Mouse (Mus musculus): ENCODE data around the gene Gm45140. TPM values are rescaled to one million over a fixed set of nuclear protein-coding genes. Genes with fewer than 3 reads are reported as not detected.

The Gm45140 gene
- polyA plus RNA-seq, 1 experiment from 2014 or later, result 2.8 TPM

GRCm38 (mm10) chr6:87838551-87839197 is 3.1 kb upstream of the Gm45140 start, which contains the start of gene Isy1:
TSS of gene Isy1 (minus strand) at chr6:87838798.
- H3K27me3 ChIP-seq (ENCODE audit: control insufficient read depth, insufficient read depth, low read length), result no peaks in the 10 kb centered on the region
- H3K9ac ChIP-seq (replicated peaks; ENCODE audit: low read depth, low read length), result peak within 1 kb of the TSS; percentile 89
- peak; percentile 97 for ATAC-seq (ENCODE audit: insufficient number of reproducible peaks, insufficient read depth, low FRiP score, low read depth)
- H3K9me3 ChIP-seq (ENCODE audit: control insufficient read depth, low read depth, low read length), result no peaks in the 10 kb centered on the region
- peak within 1 kb of the TSS; percentile 61 for H3K4me3 ChIP-seq (ENCODE audit: low read depth, low read length)
- peaks cover 5% of the 10 kb centered on the region; the same call in 1 of the 2 replicates for H3K4me1 ChIP-seq (ENCODE audit: control insufficient read depth, insufficient read depth, low read length)
- H3K27ac ChIP-seq (ENCODE audit: low read length), result peak within 1 kb of the TSS; percentile 93
- H3K36me3 ChIP-seq (ENCODE audit: control insufficient read depth, insufficient read depth, low read length), result peaks cover 24% of the 10 kb centered on the region
- under 1% methylated on average over 43 of the region's 46 CpGs for WGBS
- H3K4me2 ChIP-seq (replicated peaks; ENCODE audit: low read depth, low read length), result peak within 1 kb of the TSS; percentile 72

- WGBS, result 92% methylated on average over 2 of the region's 2 CpGs
- no peak overlapping the region for H3K4me3 ChIP-seq (ENCODE audit: low read depth, low read length)
- peaks cover 67% of the 10 kb centered on the region for H3K36me3 ChIP-seq (ENCODE audit: control insufficient read depth, insufficient read depth, low read length)
- no peak overlapping the region for H3K9ac ChIP-seq (replicated peaks; ENCODE audit: low read depth, low read length)
- H3K27me3 ChIP-seq (ENCODE audit: control insufficient read depth, insufficient read depth, low read length), result no peaks in the 10 kb centered on the region
- H3K9me3 ChIP-seq (ENCODE audit: control insufficient read depth, low read depth, low read length), result no peaks in the 10 kb centered on the region
- no peaks in the 10 kb centered on the region for H3K4me1 ChIP-seq (ENCODE audit: control insufficient read depth, insufficient read depth, low read length)
- ATAC-seq (ENCODE audit: insufficient number of reproducible peaks, insufficient read depth, low FRiP score, low read depth), result no peak
- H3K4me2 ChIP-seq (replicated peaks; ENCODE audit: low read depth, low read length), result no peak overlapping the region
- no peak overlapping the region for H3K27ac ChIP-seq (ENCODE audit: low read length)
These were observed 15.2 kb downstream of the Gm45140 start for GRCm38 (mm10) chr6:87820366-87820765.

- Histone ChIP-seq H3K9ac (replicated peaks; ENCODE audit: low read depth, low read length) (no peak overlapping the region), H3K4me3 (ENCODE audit: low read depth, low read length) (no peak overlapping the region), H3K27ac (ENCODE audit: low read length) (no peak overlapping the region), H3K4me2 (replicated peaks; ENCODE audit: low read depth, low read length) (no peak overlapping the region), H3K9me3 (ENCODE audit: control insufficient read depth, low read depth, low read length) (no peaks in the 10 kb centered on the region), H3K4me1 (ENCODE audit: control insufficient read depth, insufficient read depth, low read length) (peaks cover 4% of the 10 kb centered on the region; the same call in 1 of the 2 replicates), H3K27me3 (ENCODE audit: control insufficient read depth, insufficient read depth, low read length) (no peaks in the 10 kb centered on the region), H3K36me3 (ENCODE audit: control insufficient read depth, insufficient read depth, low read length) (peaks cover 30% of the 10 kb centered on the region)
- ATAC-seq (ENCODE audit: insufficient number of reproducible peaks, insufficient read depth, low FRiP score, low read depth), result no peak
- WGBS, result 90% methylated on average over 5 of the region's 5 CpGs
These were observed 21.1 kb downstream of the Gm45140 start for GRCm38 (mm10) chr6:87814486-87814885.

- no peak overlapping the region for H3K9ac ChIP-seq (replicated peaks; ENCODE audit: low read depth, low read length)
- peak overlapping the region; percentile 82 for H3K4me2 ChIP-seq (replicated peaks; ENCODE audit: low read depth, low read length)
- H3K4me3 ChIP-seq (ENCODE audit: low read depth, low read length), result peak overlapping the region; percentile 78; the same call in 1 of the 2 replicates
- no peaks in the 10 kb centered on the region for H3K9me3 ChIP-seq (ENCODE audit: control insufficient read depth, low read depth, low read length)
- H3K27me3 ChIP-seq (ENCODE audit: control insufficient read depth, insufficient read depth, low read length), result no peaks in the 10 kb centered on the region
- H3K4me1 ChIP-seq (ENCODE audit: control insufficient read depth, insufficient read depth, low read length), result peaks cover 4% of the 10 kb centered on the region; the same call in 1 of the 2 replicates
- 85% methylated on average over 1 of the region's 1 CpGs for WGBS
- ATAC-seq (ENCODE audit: insufficient number of reproducible peaks, insufficient read depth, low FRiP score, low read depth), result no peak
- H3K36me3 ChIP-seq (ENCODE audit: control insufficient read depth, insufficient read depth, low read length), result peaks cover 13% of the 10 kb centered on the region
- H3K27ac ChIP-seq (ENCODE audit: low read length), result peak overlapping the region; percentile 79; the same call in 1 of the 2 replicates
These were observed 22.9 kb downstream of the Gm45140 start for GRCm38 (mm10) chr6:87812656-87813055.

GRCm38 (mm10) chr6:87811675-87812338 is 23.8 kb downstream of the Gm45140 start, which contains the start of gene Rab43:
TSS of gene Rab43 (minus strand) at chr6:87812164.
- WGBS, result under 1% methylated on average over 56 of the region's 56 CpGs
- no peaks in the 10 kb centered on the region for H3K27me3 ChIP-seq (ENCODE audit: control insufficient read depth, insufficient read depth, low read length)
- ATAC-seq (ENCODE audit: insufficient number of reproducible peaks, insufficient read depth, low FRiP score, low read depth), result peak; percentile 95

GRCm38 (mm10) chr6:87810713-87811669 is 24.6 kb downstream of the Gm45140 start:
- peak overlapping the region; percentile 57 for H3K9ac ChIP-seq (replicated peaks; ENCODE audit: low read depth, low read length)
- no peaks in the 10 kb centered on the region for H3K9me3 ChIP-seq (ENCODE audit: control insufficient read depth, low read depth, low read length)
- peak overlapping the region; percentile 79 for H3K27ac ChIP-seq (ENCODE audit: low read length)
- H3K4me1 ChIP-seq (ENCODE audit: control insufficient read depth, insufficient read depth, low read length), result peaks cover 4% of the 10 kb centered on the region; the same call in 1 of the 2 replicates
- no peaks in the 10 kb centered on the region for H3K27me3 ChIP-seq (ENCODE audit: control insufficient read depth, insufficient read depth, low read length)
- no peak; the same call in 1 of the 2 replicates for ATAC-seq (ENCODE audit: insufficient number of reproducible peaks, insufficient read depth, low FRiP score, low read depth)
- under 1% methylated on average over 77 of the region's 77 CpGs for WGBS
- H3K4me2 ChIP-seq (replicated peaks; ENCODE audit: low read depth, low read length), result peak overlapping the region; percentile 82
- H3K4me3 ChIP-seq (ENCODE audit: low read depth, low read length), result peak overlapping the region; percentile 78
- peaks cover 7% of the 10 kb centered on the region; the same call in 1 of the 2 replicates for H3K36me3 ChIP-seq (ENCODE audit: control insufficient read depth, insufficient read depth, low read length)

More at GRCm38 (mm10) chr6:87811675-87812338, 23.8 kb downstream of the Gm45140 start, which contains the start of gene Rab43:
- Histone ChIP-seq H3K4me1 (ENCODE audit: control insufficient read depth, insufficient read depth, low read length) (peaks cover 4% of the 10 kb centered on the region; the same call in 1 of the 2 replicates), H3K4me2 (replicated peaks; ENCODE audit: low read depth, low read length) (peak within 1 kb of the TSS; percentile 82), H3K9ac (replicated peaks; ENCODE audit: low read depth, low read length) (peak within 1 kb of the TSS; percentile 57), H3K4me3 (ENCODE audit: low read depth, low read length) (peak within 1 kb of the TSS; percentile 78), H3K27ac (ENCODE audit: low read length) (peak within 1 kb of the TSS; percentile 79), H3K36me3 (ENCODE audit: control insufficient read depth, insufficient read depth, low read length) (peaks cover 11% of the 10 kb centered on the region; the same call in 1 of the 2 replicates), H3K9me3 (ENCODE audit: control insufficient read depth, low read depth, low read length) (no peaks in the 10 kb centered on the region)

GRCm38 (mm10) chr6:87810311-87810710 is 25.3 kb downstream of the Gm45140 start:
- ATAC-seq (ENCODE audit: insufficient number of reproducible peaks, insufficient read depth, low FRiP score, low read depth), result no peak
- Histone ChIP-seq H3K4me1 (ENCODE audit: control insufficient read depth, insufficient read depth, low read length) (peaks cover 4% of the 10 kb centered on the region; the same call in 1 of the 2 replicates), H3K36me3 (ENCODE audit: control insufficient read depth, insufficient read depth, low read length) (peaks cover 7% of the 10 kb centered on the region; the same call in 1 of the 2 replicates), H3K4me3 (ENCODE audit: low read depth, low read length) (peak overlapping the region; percentile 78), H3K9ac (replicated peaks; ENCODE audit: low read depth, low read length) (no peak overlapping the region), H3K4me2 (replicated peaks; ENCODE audit: low read depth, low read length) (peak overlapping the region; percentile 82), H3K27me3 (ENCODE audit: control insufficient read depth, insufficient read depth, low read length) (no peaks in the 10 kb centered on the region), H3K27ac (ENCODE audit: low read length) (no peak overlapping the region), H3K9me3 (ENCODE audit: control insufficient read depth, low read depth, low read length) (no peaks in the 10 kb centered on the region)
- WGBS, result 32% methylated on average over 6 of the region's 6 CpGs

Data from stomach, embryonic 14.5 days (tissue).